Mouse (Mus musculus) midbrain, embryonic 11.5 days (tissue): ENCODE measurements around the gene Cfap161. TPM values are rescaled to one million over a fixed set of nuclear protein-coding genes. Genes with fewer than 3 reads are reported as not detected.

Source experiments
- ATAC-seq: fragments of 200-750 bp; cut with Nextera tagmentation; 2 replicates; pipeline ENCODE4 v1.8.0; 2017; ENCODE audit warnings: moderate TSS enrichment, moderate library complexity; ENCODE audit not compliant: low FRiP score
- DNase-seq: peaks from one replicate; pipeline ENCODE4 v3.0.0; 2015; ENCODE audit warnings: low spot score; ENCODE audit errors: missing footprints
- H3K27ac ChIP-seq: fragments of 300-500 bp; sonication (generic); 2 replicates; pipeline ENCODE4 v1.5.1; 2014; ENCODE audit warnings: low read depth, low read length
- H3K27me3 ChIP-seq: fragments of 300-500 bp; sonication (generic); 2 replicates; pipeline ENCODE4 v1.6.1; 2014; ENCODE audit warnings: mild to moderate bottlenecking, low read length, moderate library complexity, mixed read lengths; ENCODE audit not compliant: control insufficient read depth, insufficient read depth
- H3K36me3 ChIP-seq: fragments of 300-500 bp; sonication (generic); 2 replicates; pipeline ENCODE4 v1.6.1; 2014; ENCODE audit warnings: mild to moderate bottlenecking, low read length, moderate library complexity, mixed read lengths; ENCODE audit not compliant: control insufficient read depth, insufficient read depth
- H3K4me1 ChIP-seq: fragments of 300-500 bp; sonication (generic); 2 replicates; pipeline ENCODE4 v1.6.1; 2014; ENCODE audit warnings: low read length; ENCODE audit not compliant: control insufficient read depth, insufficient read depth
- H3K4me2 ChIP-seq: fragments of 300-500 bp; sonication (generic); 2 replicates; pipeline ENCODE4 v1.6.1; 2014; ENCODE audit warnings: mild to moderate bottlenecking, moderate library complexity
- H3K4me3 ChIP-seq: fragments of 300-500 bp; sonication (generic); 2 replicates; pipeline ENCODE4 v1.5.1; 2014; ENCODE audit warnings: low read depth, low read length
- H3K9ac ChIP-seq: fragments of 300-500 bp; sonication (generic); 2 replicates; pipeline ENCODE4 v1.6.1; 2014; ENCODE audit warnings: low read length
- H3K9me3 ChIP-seq: fragments of 300-500 bp; sonication (generic); 2 replicates; pipeline ENCODE4 v1.6.1; 2016; ENCODE audit warnings: low read length; ENCODE audit not compliant: control insufficient read depth
- WGBS: fragments of 180-500 bp; shearing (Covaris S2); extraction: QIAGEN DNeasy Blood & Tissue Kit; methylation state at CpG from one replicate; pipeline ENCODE4 v1.1.7; 2014; 5-methylcytosine and 5-hydroxymethylcytosine counted together
- polyA plus RNA-seq: library from polyadenylated mRNA; unstranded; fragments of >200 nt; fragmentation: Nextera tagmentation; extraction: Ambion mirVana; gene quantifications from 2 replicates; pipeline ENCODE4 v1.2.1, GENCODE M21; 2014

Cfap161 gene
- polyA plus RNA-seq, 1 experiment from 2014 or later: not detected

GRCm38 (mm10) chr7:83815646-83816045 lies 21.0 kb upstream of the Cfap161 start:
- peaks cover 11% of the 10 kb centered on the region; the same call in 1 of the 2 replicates for H3K4me1 ChIP-seq
- ATAC-seq (no peak), DNase-seq (peak; percentile 21)
- no peak overlapping the region for H3K27ac ChIP-seq
- H3K4me3 ChIP-seq: no peak overlapping the region
- H3K9ac ChIP-seq: no peak overlapping the region
- H3K27me3 ChIP-seq: no peaks in the 10 kb centered on the region
- H3K9me3 ChIP-seq: no peaks in the 10 kb centered on the region; the same call in 1 of the 2 replicates
- no peak overlapping the region for H3K4me2 ChIP-seq
- 79% methylated on average over 1 of the region's 1 CpGs for WGBS
- H3K36me3 ChIP-seq: no peaks in the 10 kb centered on the region

GRCm38 (mm10) chr7:83813993-83814392 lies 19.3 kb upstream of the Cfap161 start:
- peak; percentile 29 for ATAC-seq
- no peak overlapping the region for H3K4me3 ChIP-seq
- DNase-seq: peak; percentile 93
- H3K27me3 ChIP-seq: no peaks in the 10 kb centered on the region
- WGBS: 16% methylated on average over 4 of the region's 4 CpGs
- H3K9ac ChIP-seq: peak overlapping the region; percentile 6; the same call in 1 of the 2 replicates
- H3K9me3 ChIP-seq: no peaks in the 10 kb centered on the region; the same call in 1 of the 2 replicates
- H3K4me2 ChIP-seq: no peak overlapping the region
- peaks cover 18% of the 10 kb centered on the region for H3K4me1 ChIP-seq
- peak overlapping the region; percentile 23; the same call in 1 of the 2 replicates for H3K27ac ChIP-seq
- H3K36me3 ChIP-seq: no peaks in the 10 kb centered on the region

GRCm38 (mm10) chr7:83813465-83813864 lies 18.8 kb upstream of the Cfap161 start:
- Histone ChIP-seq H3K4me3 (no peak overlapping the region), H3K36me3 (no peaks in the 10 kb centered on the region), H3K4me1 (peaks cover 18% of the 10 kb centered on the region), H3K4me2 (no peak overlapping the region), H3K9me3 (no peaks in the 10 kb centered on the region; the same call in 1 of the 2 replicates), H3K27ac (no peak overlapping the region; the same call in 1 of the 2 replicates), H3K27me3 (no peaks in the 10 kb centered on the region), H3K9ac (no peak overlapping the region; the same call in 1 of the 2 replicates)
- 17% methylated on average over 3 of the region's 3 CpGs for WGBS
- DNase-seq (no peak), ATAC-seq (no peak)

GRCm38 (mm10) chr7:83813016-83813415 lies 18.3 kb upstream of the Cfap161 start:
- H3K36me3 ChIP-seq: no peaks in the 10 kb centered on the region
- DNase-seq (peak; percentile 82), ATAC-seq (no peak)
- peaks cover 18% of the 10 kb centered on the region for H3K4me1 ChIP-seq
- H3K4me3 ChIP-seq: no peak overlapping the region
- H3K9ac ChIP-seq: no peak overlapping the region
- H3K27me3 ChIP-seq: no peaks in the 10 kb centered on the region
- no peaks in the 10 kb centered on the region; the same call in 1 of the 2 replicates for H3K9me3 ChIP-seq
- 84% methylated on average over 6 of the region's 6 CpGs for WGBS
- no peak overlapping the region for H3K27ac ChIP-seq
- no peak overlapping the region for H3K4me2 ChIP-seq

GRCm38 (mm10) chr7:83812581-83812980 lies 17.9 kb upstream of the Cfap161 start:
- DNase-seq (peak; percentile 79), ATAC-seq (no peak)
- H3K9me3 ChIP-seq: no peaks in the 10 kb centered on the region; the same call in 1 of the 2 replicates
- WGBS: 78% methylated on average over 10 of the region's 10 CpGs
- peaks cover 18% of the 10 kb centered on the region for H3K4me1 ChIP-seq
- H3K27ac ChIP-seq: no peak overlapping the region
- no peaks in the 10 kb centered on the region for H3K36me3 ChIP-seq
- no peak overlapping the region for H3K9ac ChIP-seq
- H3K4me2 ChIP-seq: no peak overlapping the region
- no peaks in the 10 kb centered on the region for H3K27me3 ChIP-seq
- H3K4me3 ChIP-seq: no peak overlapping the region

- H3K4me1 ChIP-seq: peaks cover 18% of the 10 kb centered on the region
- no peak overlapping the region for H3K4me3 ChIP-seq
- ATAC-seq (no peak), DNase-seq (peak; percentile 31)
- H3K27ac ChIP-seq: no peak overlapping the region
- WGBS: 88% methylated on average over 8 of the region's 8 CpGs
- no peak overlapping the region for H3K9ac ChIP-seq
- no peaks in the 10 kb centered on the region for H3K36me3 ChIP-seq
- H3K4me2 ChIP-seq: no peak overlapping the region
- no peaks in the 10 kb centered on the region; the same call in 1 of the 2 replicates for H3K9me3 ChIP-seq
- no peaks in the 10 kb centered on the region for H3K27me3 ChIP-seq
Measured at GRCm38 (mm10) chr7:83811916-83812315, 17.2 kb upstream of the Cfap161 start.

- Histone ChIP-seq H3K4me3 (no peak overlapping the region), H3K36me3 (no peaks in the 10 kb centered on the region), H3K4me2 (no peak overlapping the region), H3K4me1 (peaks cover 18% of the 10 kb centered on the region), H3K9me3 (no peaks in the 10 kb centered on the region; the same call in 1 of the 2 replicates), H3K9ac (no peak overlapping the region), H3K27ac (no peak overlapping the region), H3K27me3 (no peaks in the 10 kb centered on the region)
- WGBS: 90% methylated on average over 4 of the region's 4 CpGs
- no peak for ATAC-seq
- DNase-seq: peak; percentile 84
Measured at GRCm38 (mm10) chr7:83811461-83811860, 16.8 kb upstream of the Cfap161 start.

GRCm38 (mm10) chr7:83810141-83811100 lies 15.7 kb upstream of the Cfap161 start:
- Histone ChIP-seq H3K36me3 (no peaks in the 10 kb centered on the region), H3K9ac (peak overlapping the region; percentile 20; the same call in 1 of the 2 replicates), H3K4me3 (no peak overlapping the region), H3K9me3 (no peaks in the 10 kb centered on the region; the same call in 1 of the 2 replicates), H3K27ac (no peak overlapping the region; the same call in 1 of the 2 replicates), H3K4me2 (peak overlapping the region; percentile 32), H3K27me3 (no peaks in the 10 kb centered on the region), H3K4me1 (peaks cover 18% of the 10 kb centered on the region)
- ATAC-seq: peak; percentile 70
- 5% methylated on average over 15 of the region's 15 CpGs for WGBS
- peak; percentile 94 for DNase-seq

- H3K27me3 ChIP-seq: no peaks in the 10 kb centered on the region
- no peak overlapping the region for H3K27ac ChIP-seq
- H3K9ac ChIP-seq: no peak overlapping the region
- H3K36me3 ChIP-seq: no peaks in the 10 kb centered on the region
- no peak overlapping the region for H3K4me3 ChIP-seq
- WGBS: 6% methylated on average over 3 of the region's 3 CpGs
- DNase-seq (no peak), ATAC-seq (no peak)
- H3K4me1 ChIP-seq: peaks cover 18% of the 10 kb centered on the region
- H3K4me2 ChIP-seq: peak overlapping the region; percentile 32; the same call in 1 of the 2 replicates
- H3K9me3 ChIP-seq: no peaks in the 10 kb centered on the region; the same call in 1 of the 2 replicates
Measured at GRCm38 (mm10) chr7:83809715-83810114, 15.0 kb upstream of the Cfap161 start.
